Mouse (Mus musculus): Measurements from ENCODE around the gene Adam6a.
"Not testable (repeated sequence)": the region's sequence is repeated elsewhere in the genome, so short reads cannot be mapped to it uniquely, and the experiment has no call there.

The Adam6a gene

DNA sequence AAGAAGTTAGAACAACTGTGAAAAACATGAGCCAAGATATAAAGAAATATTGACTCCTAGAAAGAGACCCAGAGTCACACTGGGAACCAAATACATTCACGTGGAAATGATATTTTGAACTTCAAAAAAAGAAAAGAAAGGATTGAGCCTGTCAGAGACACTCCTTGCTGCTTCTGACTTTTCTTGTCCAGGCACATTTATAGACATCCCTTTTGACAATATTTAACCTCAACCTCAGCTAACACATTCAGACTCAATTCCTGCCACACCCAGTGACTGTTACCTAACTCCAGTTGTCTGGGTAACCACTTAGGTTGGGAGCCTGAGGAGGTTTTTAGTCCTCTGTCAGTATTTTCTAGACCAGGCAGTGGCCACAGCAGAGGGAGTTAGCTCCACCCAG lies at the start of gene Adam6a:
Gene Adam6a (plus strand): TSS at position 301 of the 400 bp plus-strand sequence.
- DNase-seq, result not testable (repeated sequence)

GRCm38 (mm10) chr12:113525901-113526300 lies 17.8 kb upstream of the Adam6a start:
- no peak for DNase-seq

- DNase-seq, result peak; percentile 52
Measured at GRCm38 (mm10) chr12:113578241-113578640, 34.5 kb downstream of the Adam6a start.

DNA sequence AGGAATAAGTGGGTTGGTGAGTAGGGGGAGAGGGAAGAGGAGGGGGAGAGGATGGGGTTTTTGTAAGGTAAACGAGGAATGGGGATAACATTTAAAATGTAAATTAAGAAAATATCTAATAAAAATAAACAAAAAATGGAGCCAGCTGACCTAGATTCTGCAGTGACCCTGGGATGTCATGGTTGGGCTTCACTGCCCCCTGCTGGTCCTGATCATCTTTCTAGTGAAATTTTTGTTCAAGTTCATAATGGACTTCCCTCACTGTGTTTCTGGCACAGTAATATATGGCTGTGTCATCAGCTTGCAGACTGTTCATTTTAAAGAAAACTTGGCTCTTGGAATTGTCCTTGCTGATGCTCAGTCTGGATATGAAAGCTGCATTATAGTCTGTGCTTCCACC lies 44.3 kb downstream of the Adam6a start:
- no peak for DNase-seq
